Mouse (Mus musculus) ES-CJ7 (cell line): ENCODE measurements around the gene Kctd7.

Source experiments
- DNase-seq: peaks from one replicate; pipeline ENCODE4 v3.0.0; 2011; ENCODE audit warnings: low read depth, low spot score

Kctd7 gene

DNA sequence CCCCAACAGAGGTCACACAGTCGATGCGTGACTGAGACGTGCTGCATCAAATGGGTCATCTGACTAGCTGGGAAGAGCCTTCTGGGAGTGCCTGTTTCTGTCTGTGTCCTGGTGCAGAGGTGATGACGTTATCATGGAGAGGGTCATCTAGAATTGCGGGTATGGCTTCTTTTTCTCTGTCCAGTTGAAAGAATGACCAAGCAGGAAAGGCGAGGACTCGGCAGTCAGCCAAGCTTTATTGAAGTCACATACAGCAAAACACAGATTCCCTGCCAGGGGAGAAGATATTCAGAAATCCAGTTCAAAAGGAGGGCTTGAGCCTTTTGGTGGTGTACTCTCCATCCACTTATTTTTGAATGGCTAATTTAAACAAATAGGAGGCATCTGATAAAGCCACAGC, 1.6 kb upstream of the Kctd7 start:
- DNase-seq: no peak

DNA sequence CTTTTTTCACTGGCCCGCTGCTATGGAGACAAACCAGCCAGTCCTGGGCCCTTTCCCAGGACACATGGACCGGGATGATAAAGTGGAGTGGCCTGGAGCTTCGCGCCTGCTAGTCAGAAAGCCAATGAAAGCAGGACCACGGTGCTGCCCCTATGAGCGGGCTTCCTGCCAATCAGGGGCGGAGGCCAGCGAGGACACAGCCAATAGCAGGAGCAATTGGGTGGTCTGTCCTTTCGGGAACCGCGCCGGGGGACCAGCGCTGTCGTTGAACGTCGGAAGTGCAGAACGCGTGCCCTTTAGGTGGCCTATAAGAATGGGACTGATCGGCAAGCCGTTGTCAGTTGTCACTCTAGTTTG, 706 bp upstream of the Kctd7 start:
- peak; percentile 52 for DNase-seq

DNA sequence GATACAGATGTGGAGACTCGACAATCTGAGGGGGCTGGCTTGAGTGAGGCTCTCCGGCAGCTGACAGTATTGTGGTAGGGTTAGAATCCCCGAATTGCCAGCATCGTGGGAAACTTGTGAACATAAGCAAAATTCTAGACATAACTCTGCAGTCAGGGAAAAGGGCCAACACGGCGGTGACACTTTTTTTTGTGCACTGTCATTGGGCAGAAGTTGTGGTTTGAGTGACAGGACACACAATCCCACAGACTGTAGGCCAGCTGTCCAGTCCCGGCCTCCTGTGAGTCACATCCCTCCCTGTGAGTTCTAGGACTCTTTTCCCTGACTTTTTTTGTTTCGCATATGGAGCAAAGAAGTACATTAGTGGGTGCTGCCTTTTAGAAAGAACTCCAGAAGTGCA, 1.3 kb downstream of the Kctd7 start:
- no peak for DNase-seq

DNA sequence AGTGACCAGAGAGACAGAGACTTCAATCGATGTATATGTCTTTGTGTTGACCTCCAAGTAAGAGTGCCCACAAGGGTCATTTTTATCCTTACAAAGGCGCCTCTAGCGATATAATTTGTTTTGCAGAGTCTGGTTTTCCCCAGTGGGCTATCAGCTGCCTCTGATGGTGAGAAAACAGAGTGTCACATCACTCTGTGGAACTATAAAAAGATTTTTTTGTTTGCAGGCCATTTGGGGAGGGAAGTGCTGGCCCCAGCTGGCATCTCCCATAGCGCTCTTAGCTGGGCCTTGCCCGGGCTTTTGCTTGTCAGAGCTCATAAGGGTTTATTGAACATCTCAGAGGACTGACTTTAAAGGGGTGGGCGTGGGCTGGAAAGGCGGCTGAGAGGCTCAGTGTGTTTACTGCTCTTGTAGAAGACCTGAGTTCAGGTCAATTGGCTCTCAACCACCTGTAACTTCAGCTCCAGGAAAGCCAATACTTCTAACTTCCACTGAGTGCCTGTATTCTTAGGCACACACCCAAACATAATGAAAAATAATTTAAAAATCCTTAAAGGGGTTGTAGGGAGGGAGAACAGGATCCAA, 5.2 kb downstream of the Kctd7 start:
- no peak for DNase-seq

DNA sequence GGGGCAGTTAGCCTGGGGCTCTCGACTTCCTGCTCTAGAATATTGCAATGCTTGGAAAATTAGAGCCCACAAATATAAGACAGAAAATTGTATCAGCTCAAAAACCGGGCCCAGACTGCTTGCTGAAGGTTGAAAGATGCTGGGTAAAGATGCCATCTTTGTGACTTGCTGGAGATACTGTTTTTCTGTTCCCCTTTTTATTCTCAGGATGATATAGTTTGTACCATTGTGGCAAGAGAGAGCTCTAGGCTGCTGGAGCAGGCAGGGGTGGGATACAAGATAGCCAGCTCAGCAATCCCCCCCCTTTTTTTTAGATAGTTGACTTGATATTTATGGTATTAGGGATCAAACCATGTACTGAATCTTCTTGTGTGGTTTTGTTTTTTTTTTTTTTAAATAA, 9.6 kb downstream of the Kctd7 start:
- DNase-seq: no peak

DNA sequence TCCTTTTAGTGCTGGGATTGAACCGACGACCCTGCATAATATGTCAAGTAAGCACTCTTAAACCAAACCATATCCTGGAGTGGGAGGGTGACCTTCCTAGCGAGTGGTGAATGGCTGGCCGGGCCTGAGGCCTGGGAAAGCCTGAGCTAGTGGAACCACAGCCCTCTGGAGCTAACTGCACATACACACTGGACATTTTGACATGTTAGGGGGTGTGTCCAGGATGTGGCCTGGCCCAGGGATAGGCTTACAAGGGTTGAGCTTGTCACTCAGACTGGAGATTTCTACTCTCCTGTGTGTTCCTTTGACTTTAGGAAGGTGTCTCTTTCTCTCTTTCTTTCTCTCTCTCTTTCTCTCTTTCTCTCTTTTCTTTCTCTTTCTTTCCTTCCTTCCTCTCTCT, 13.9 kb downstream of the Kctd7 start:
- no peak for DNase-seq

DNA sequence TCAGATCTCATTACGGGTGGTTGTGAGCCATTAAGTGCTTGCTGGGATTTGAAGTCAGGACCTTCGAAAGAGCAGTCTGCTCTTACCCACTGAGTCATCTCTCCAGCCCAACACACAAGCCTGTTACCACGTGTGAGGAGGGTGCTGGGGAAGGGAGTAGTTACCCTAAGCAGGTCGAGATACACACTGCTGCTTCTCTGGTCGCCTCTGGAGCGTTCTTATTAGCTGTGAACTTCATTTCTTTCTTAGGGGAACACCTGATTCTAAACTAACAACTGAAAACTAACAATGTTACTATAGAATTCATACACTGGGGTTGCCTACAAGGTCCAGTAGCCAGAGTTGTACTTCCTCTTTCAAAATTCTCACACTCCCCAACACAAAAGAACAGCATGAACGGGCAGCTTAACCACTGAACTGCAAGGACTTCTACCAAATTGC, 15.1 kb downstream of the Kctd7 start:
- no peak for DNase-seq

DNA sequence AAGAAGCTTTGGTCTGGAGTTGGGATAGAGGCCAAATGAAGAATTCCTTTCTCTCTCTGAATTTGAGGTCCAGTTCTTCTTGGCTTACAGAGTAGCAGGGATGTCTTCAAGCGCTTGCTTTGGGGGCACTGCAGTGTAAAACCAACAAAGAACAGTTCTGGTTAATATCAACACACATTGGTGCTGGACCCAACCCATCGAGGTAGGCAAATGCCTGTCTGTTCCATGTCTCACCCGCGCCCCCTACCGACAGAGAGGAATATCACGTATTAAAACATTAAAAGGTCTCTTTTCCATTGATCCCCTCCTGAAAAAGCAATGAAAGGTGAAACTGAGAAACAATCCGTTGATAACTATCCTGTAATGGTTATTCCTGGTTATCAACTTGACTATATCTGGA, 19.0 kb downstream of the Kctd7 start:
- DNase-seq: peak; percentile 81

DNA sequence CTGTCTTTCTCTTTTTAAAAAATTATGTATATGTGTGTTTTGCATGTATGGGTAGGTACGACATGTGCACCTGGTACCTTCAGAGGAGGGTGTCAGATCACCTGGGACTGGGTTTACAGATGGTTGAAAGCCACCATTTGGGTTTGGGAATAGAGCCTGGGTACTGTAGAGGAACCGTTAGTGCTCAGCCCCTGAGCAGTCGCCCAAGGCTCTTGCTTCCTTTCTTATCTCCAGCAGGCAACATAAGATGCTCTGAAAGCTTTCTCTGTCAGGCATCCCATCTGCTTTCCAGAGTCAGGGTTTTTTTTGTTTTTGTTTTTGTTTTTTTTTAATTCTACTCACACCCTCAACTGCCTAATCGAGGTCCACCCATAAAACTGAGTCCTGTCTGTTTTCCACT, 20.6 kb downstream of the Kctd7 start:
- no peak for DNase-seq

DNA sequence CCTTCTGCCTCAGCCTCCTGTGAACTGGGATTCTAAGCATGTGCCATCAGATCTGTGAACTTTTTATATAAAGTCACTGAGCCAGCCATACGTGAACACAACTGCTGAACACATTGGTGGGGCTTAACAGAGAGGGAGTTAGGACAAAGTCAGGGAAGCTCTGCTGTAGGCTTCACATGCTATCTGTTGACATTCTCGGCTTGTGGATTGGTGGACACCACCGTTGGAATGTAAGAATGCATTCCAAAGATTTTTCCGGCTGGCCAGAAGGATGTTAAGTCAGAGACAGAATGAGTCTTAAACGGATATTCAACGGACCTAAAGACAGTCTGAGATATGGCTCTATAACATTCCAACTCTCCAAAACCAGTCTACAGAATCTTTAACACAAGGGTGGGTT, 24.4 kb downstream of the Kctd7 start:
- DNase-seq: no peak

DNA sequence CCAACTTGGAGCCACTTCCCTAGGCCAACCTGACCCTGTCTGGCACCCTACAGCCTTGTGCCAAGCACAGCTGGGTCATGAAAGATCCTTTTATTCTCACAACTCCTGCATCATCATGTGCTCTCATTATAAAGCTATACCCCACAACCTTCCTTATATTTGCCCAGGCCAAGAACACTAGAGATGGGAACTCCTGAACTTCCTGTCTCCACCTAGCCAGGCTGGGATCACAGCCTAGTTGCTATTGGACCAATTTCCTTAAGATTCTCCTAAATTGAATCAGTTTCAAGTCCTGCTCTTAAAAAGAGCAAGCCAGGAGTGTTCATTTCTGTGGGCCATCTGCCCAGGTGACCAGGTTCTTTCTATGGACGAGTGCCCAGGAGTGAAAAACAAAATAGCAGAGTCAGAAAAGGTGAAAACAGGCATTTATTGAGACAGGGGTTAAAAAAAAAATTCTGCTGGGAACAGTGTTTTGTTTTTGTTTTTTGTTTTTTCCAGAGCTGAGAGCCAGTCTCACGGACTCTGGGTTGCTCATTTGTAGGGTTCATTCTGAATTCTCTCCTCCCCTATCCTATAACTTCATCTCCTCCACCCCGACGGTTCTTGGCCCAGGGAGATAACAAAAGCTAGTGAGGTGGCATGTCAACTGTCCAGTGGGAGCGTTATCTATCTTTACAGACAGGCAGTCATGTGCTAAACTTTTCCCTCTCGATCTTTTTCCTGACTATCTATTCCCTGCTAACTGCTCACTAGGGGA, 26.2 kb downstream of the Kctd7 start:
- DNase-seq: no peak

DNA sequence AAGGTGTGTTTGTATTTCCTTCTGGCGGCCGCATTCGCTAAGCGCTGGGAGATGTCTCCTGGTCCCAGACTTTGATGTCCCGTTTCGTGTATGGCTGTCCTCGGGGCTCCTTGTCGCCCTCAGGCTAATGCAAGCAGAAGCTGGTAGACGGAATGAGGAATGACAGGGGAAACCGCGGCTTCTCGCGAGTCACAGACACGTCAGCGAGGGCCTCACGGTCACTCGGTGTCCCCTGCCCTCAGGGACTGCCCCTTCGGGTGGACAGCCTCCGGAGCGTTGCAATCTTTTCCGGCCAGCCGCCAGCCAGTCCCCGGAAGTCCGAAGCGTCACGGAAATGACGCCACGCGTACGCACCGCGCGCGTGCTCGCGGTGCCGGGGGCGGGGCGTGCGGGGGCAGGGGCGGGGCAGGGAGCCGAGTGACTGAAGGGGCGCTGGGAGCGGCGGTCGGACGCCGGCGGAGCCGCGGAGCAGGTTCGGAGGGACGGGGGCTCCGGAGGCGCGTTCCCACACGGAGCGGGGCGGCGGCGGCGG, 26.8 kb downstream of the Kctd7 start, which contains the start of gene Rabgef1:
Gene Rabgef1, plus strand, starts transcription at position 376 of the 532 bp plus-strand sequence.
- peak; percentile 71 for DNase-seq

DNA sequence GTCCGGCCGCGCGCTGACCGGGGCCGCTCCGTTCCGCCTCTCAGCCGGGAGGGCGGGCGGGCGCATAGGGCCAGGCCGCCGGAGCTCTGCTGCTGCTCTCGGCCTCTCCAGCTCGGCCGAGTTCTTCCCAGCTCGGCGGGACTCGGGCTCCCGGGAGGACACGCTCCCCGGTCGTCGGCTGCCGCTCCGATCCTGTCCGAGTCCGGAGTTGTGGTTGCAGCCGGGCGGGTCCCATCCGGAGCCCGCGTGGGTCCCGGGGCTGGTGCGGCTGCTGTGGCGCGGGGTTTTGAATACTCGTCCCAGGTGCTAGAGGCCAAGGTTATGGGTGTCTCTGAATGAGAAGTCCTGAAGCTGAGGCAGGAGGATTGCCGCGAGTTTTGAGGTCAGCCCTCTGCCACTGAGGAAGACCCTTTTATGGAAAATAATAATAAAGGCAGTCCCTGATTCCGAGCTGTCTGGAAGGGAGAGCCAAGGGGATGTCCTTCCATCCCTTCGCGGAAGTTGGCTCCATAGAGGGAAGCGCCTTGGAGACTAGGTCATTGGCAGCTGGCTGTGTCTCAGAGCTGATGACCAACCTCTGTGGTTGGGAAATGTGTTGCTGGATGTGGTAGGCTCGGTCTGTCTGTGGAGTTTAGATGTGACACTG, 27.4 kb downstream of the Kctd7 start:
- no peak for DNase-seq

DNA sequence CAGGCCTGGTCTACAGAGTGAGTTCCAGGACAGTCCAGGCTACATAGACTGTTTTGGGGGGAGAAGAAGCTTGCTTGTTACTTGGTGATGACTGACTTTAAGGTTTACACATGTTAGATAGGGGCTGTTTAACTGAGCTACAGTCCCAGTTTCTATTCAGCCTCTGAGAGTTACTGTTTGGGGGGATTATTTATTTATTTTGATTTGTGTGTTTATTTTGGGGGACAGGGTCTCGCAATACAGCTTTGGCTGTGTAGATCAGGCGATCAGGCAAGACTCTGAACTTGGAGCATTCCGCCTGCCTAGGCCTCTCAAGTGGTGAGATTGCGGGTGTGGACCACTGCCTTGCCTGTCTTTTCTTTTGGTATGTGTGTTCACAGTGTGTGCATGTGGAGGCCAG, 28.4 kb downstream of the Kctd7 start:
- DNase-seq: no peak

DNA sequence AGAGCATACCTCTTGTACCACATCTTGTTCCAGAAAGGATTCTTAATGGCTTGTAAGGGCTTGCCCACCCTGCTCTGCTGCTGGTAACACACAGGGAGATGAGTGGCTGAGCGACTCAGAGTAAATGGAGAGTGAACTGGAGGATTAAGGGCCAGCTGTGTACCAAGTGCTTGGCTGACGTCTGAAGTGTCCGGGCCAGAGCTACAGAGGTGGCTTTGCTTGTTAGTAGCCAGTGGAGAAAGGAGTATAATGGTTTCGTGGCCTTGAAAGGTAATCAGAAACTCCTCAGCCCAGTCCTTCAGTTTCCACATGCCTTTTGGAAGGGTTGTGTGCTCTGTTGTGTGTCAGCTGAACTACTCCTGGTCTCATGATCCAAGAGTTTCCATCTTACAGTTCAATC, 33.2 kb downstream of the Kctd7 start:
- no peak for DNase-seq

DNA sequence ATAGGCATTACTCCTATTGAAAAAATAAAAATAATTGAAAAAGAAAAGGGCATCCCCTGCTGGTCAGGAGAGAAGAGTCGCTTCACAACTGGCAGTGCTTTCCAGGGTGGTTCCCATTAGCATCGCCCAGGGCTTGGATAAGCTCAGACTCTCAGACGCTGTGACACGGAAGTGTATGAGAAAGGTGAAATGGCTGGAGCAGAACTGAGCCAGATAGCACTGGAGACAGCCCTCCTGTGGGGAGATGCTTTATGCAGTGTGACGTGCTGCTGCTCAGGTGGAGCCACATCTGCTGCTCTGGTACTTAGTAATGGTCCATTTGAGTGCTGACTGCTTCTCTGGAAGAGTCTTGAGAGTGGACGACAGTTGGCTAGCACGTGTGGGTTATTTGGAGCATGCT, 35.7 kb downstream of the Kctd7 start:
- DNase-seq: peak; percentile 68

DNA sequence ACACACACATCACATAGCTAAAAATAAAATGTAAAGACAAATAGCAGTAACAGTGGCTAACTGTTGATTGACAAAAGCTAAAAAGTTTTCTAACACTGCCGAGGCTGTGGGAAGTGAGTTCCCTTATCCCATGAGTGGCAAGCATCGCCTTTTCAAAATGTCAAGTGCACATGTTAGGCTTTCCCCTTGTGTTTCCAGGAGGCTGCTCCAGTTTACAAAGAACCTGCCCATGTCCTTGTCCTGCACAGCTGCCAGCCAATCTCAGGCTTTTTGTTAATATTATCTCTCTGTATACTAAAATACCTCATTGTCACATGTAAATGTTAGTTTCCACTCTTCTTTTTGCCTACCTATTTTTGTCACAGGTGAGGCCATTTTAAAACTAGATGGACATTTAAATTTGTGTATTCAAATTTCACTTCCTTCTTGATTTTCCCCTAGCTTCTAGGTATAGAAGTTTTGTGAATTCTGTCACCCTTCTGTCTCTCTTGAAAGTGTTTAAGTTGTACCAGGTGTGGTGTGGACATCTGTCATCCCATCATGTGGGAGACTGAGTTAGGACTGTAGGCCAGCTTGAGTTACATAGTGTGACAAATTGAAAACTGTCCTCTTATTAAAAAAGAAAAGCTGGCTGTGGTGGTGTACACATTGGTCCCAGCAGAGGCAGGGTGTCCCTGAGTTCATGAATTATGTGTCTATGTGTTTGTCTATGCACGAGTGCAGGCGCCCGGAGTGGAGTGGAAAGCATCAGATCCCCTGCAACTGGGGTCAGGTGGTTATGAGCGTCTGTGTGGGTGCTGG, 37.3 kb downstream of the Kctd7 start:
- DNase-seq: no peak

DNA sequence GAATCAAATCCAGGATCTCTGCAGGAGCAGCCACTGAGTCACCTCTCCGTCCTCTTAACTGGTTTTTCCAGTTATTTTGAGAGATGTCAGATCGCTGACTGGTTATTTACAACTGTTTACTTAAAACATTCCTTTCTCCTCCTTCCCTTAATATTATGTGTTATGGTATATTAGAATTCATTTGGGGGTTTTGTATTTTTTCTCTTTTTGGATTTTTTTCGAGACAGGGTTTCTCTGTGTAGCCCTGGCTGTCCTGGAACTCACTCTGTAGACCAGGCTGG, 37.8 kb downstream of the Kctd7 start:
- no peak for DNase-seq

DNA sequence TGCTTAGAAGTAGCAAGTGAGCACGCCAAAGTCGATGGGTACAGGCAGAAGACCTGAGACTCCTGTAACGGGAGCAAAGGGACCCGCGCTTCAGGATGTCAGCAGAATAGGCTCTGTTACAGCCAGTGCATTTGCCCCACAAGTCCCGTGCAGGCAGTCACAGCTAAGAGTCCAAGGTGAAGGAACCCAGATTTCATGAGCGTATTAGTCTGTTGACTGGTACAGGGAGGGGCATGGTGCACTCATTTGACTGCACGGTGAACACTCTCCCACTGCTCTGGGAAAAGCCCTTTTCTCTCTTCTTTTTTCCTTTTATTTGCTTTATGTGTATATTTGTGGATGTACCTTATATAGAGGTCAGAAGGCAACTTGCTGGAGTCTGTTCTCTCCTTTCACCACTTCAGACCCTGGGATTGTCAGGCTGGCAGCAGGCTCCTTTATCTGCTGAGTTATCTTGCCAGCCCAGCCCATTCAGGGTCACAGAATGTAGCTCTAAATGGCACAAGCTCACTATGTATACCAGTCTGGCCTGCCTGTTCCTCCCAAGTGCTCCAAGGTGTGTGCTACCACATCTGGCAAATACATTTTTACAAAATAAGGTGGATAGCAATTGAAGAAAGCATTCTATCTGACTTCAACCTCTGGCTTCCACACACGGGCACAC, 39.7 kb downstream of the Kctd7 start:
- DNase-seq: no peak

DNA sequence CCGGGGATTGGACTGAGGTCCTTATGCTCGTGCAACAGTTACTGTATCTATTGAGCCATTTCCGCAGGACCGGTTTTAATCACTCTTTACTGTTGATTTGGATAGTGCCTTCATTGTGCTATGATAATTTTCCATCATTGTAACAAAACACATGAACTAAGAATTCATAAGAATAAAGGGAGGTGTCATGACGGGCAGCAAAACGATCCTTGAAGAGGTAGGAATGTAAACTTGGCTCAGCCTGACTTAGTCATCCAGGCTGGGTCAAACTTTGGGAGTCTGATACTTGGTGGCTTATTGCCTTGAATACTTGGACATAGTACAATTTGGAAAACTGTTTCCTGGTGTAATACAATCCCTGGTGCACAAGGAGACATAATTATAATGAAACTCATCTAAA, 40.7 kb downstream of the Kctd7 start:
- no peak for DNase-seq

DNA sequence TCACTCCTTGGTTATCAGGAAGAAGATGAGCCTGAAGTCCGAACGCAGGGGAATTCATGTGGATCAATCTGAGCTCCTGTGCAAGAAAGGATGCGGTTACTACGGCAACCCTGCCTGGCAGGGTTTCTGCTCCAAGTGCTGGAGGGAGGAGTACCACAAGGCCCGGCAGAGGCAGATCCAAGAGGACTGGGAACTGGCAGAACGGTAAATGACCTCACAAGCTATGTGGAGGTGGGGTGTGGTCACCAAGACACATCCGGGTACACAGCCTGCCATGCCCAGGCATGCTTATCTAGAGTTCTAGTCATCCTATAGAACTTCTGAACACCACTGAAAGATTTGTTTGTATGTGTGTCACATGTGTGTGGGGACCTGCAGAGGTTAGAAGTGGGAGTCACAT, 42.7 kb downstream of the Kctd7 start:
- peak; percentile 87 for DNase-seq

DNA sequence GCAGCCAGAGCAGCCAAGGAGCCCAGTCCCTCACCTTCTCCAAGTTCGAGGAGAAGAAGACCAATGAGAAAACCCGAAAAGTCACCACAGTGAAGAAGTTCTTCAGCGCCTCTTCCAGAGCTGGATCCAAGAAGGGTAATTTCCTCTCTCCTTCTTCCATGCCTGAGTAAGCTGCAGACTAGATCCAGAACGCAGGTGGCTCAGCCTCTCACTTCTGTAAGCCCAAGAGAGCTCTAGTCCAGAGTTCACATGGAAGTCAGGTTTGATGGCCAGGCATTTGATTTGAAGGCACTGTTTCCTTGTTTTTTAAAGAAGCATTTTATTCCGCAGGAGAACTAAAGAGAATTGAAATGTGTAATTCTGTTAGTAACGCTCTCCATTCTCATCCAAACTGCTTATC, 46.2 kb downstream of the Kctd7 start:
- DNase-seq: no peak
